Mouse (Mus musculus) cortical plate, adult 2 months (tissue): ENCODE measurements around the gene Acot7.

ENCODE experiments used
- CTCF ChIP-seq: fragments of 200-500 bp; IDR thresholded peaks from 2 replicates; pipeline ENCODE4 v1.5.1; 2011; ENCODE audit warnings: mild to moderate bottlenecking, control low read depth, low read length; ENCODE audit not compliant: insufficient read depth; ENCODE audit errors: extremely low read depth
- POLR2A ChIP-seq: fragments of 200-500 bp; IDR thresholded peaks from 2 replicates; pipeline ENCODE4 v1.6.1; 2011; ENCODE audit warnings: mild to moderate bottlenecking, low read length, control low read depth; ENCODE audit not compliant: insufficient read depth; ENCODE audit errors: extremely low read depth

- TF ChIP-seq POLR2A (no peak), CTCF (no peak)
These were observed 12.2 kb downstream of the Acot7 start for GRCm38 (mm10) chr4:152190096-152190653.
